9 mouse cellular contexts compared by ENCODE assay signal in the genomic region with DNA sequence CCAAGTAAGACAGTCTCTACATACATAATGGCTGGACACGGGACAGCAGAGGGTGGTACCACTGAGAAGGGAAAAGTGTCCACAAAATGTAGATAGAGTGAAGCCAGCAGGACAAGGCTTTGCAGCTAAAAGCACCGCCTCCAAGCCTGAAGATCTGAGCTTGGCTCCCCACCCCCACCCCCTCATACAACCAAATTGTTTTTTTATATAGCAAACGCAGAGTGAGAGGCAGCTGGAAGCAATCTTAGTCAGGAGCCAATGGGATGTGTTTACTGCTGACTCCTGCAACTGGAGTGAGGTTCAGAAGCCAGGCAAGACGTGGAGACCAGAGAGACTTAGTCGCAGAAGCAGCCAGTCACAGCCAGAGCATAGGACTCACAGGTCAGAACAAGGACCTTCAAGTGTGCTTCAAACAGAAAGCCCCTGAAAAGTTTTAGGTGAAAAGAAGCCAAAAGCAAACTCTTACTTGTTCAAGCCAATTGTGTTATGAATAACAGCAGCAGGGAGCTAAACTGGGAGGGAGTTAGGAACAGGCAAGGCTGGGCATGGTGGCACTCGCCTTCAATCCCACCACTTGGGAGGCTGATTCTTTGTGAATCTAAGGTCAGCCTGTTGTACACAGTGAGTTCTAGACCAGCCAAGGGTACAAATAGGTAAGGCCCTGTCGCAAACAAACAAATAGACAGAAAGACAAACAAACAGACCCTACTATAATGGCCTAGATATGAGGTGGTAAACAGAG. TPM values are rescaled to one million over a fixed set of nuclear protein-coding genes. Genes with fewer than 3 reads are reported as not detected.
DNase-seq lines count a peak whose midpoint lies in the region; ATAC-seq lines count a peak whose summit lies in the region.
"Had no signal": no experiment of that assay in that cellular context is flagged by ENCODE, and none has a peak within 500 bp of the region (broad histone marks: within the 10 kb centered on the region; RNA-seq: fewer than 3 reads in every experiment).

No protein-coding gene starts in this region.

- no peaks in the 10 kb centered on the region for H3K36me3 ChIP-seq in embryonic facial prominence, embryonic 11.5 days (replicated peaks; ENCODE audit: control insufficient read depth, insufficient read depth, low read depth, low read length)
- H3K36me3 ChIP-seq: liver, embryonic 15.5 days had no signal

- intact Hi-C loops in heart, postnatal 14 days (cut with DNase I) = no loop called here
- intact Hi-C loops in left cerebral cortex, postnatal 25 days (cut with DNase I) = no loop called here

- no peaks in the 10 kb centered on the region for H3K4me1 ChIP-seq in embryonic facial prominence, embryonic 11.5 days (ENCODE audit: control insufficient read depth, insufficient read depth, low read length)
- H3K4me1 ChIP-seq: forebrain, embryonic 15.5 days; liver, embryonic 15.5 days had no signal

- H3K27ac ChIP-seq in embryonic facial prominence, embryonic 11.5 days (replicated peaks; ENCODE audit: low read depth, low read length) = peak overlapping the region; percentile 68
- H3K27ac ChIP-seq: forebrain, embryonic 15.5 days; liver, embryonic 15.5 days had no signal

- no peak overlapping the region for H3K4me2 ChIP-seq in embryonic facial prominence, embryonic 11.5 days (ENCODE audit: low read depth, low read length)
- H3K4me2 ChIP-seq: forebrain, embryonic 15.5 days; liver, embryonic 15.5 days had no signal

- 45% methylated on average over 7 of the region's 7 CpGs for WGBS in embryonic facial prominence, embryonic 11.5 days

- DNase-seq in brain, adult 2 months (ENCODE audit: low read depth, low spot score) = peak; percentile 45
- DNase-seq in embryonic facial prominence, embryonic 11.5 days (ENCODE audit: low spot score) = peak; percentile 84
- peak; percentile 25 to 51 for DNase-seq in heart, postnatal 14 days
- DNase-seq in lung, postnatal 10 days = peak; percentile 73
- no peak for DNase-seq in left cerebral cortex, postnatal 25 days (ENCODE audit: low spot score in 2 of 2)
- no peak for DNase-seq in natural killer cell, adult 2 months (ENCODE audit: low spot score in 2 of 2)
- no peak for DNase-seq in ovary, adult 18-20 months (ENCODE audit: low spot score)

- no peaks in the 10 kb centered on the region for H3K9me3 ChIP-seq in embryonic facial prominence, embryonic 11.5 days (replicated peaks; ENCODE audit: control insufficient read depth, low read length)
- H3K9me3 ChIP-seq: forebrain, embryonic 15.5 days; liver, embryonic 15.5 days had no signal

- H3K4me3 ChIP-seq in embryonic facial prominence, embryonic 11.5 days (ENCODE audit: low read depth, low read length) = no peak overlapping the region
- H3K4me3 ChIP-seq: forebrain, embryonic 15.5 days; liver, embryonic 15.5 days had no signal

- ATAC-seq in embryonic facial prominence, embryonic 11.5 days (replicated peaks; ENCODE audit: insufficient number of reproducible peaks, low FRiP score, low TSS enrichment, low read depth) = peak; percentile 87
- ATAC-seq: forebrain, embryonic 15.5 days had no signal

- H3K9ac ChIP-seq in embryonic facial prominence, embryonic 11.5 days (replicated peaks; ENCODE audit: low read length) = no peak overlapping the region
- H3K9ac ChIP-seq: forebrain, embryonic 15.5 days; liver, embryonic 15.5 days had no signal

- no peaks in the 10 kb centered on the region for H3K27me3 ChIP-seq in embryonic facial prominence, embryonic 11.5 days (ENCODE audit: control insufficient read depth, insufficient read depth, low read length)
- H3K27me3 ChIP-seq: forebrain, embryonic 15.5 days; liver, embryonic 15.5 days had no signal

RNA-seq across cellular contexts. Expression of gene Ugdh, which starts 21.5 kb away (rescaled TPM):
- 104 and 112 TPM in 2 replicates for polyA plus RNA-seq in embryonic facial prominence, embryonic 11.5 days (2014; fragmentation: Nextera tagmentation; extraction: Ambion mirVana)
- 10 to 100 TPM; 23.2 to 25.1 TPM for total RNA-seq in heart, postnatal 14 days (2021)
- 10 to 100 TPM; 23.9 to 29.7 TPM for total RNA-seq in left cerebral cortex, postnatal 25 days (2021)

RNA-seq across cellular contexts. Expression of gene Gm43552, which starts 35.4 kb away (rescaled TPM):
- not detected in 2 replicates for polyA plus RNA-seq in embryonic facial prominence, embryonic 11.5 days (2014; fragmentation: Nextera tagmentation; extraction: Ambion mirVana)
- 1 to 10 TPM in 1 of 2 experiments, not detected in 1; 1.3 TPM for total RNA-seq in heart, postnatal 14 days (2021)
- total RNA-seq in left cerebral cortex, postnatal 25 days (2021) = not detected
- polyA plus RNA-seq: forebrain, embryonic 15.5 days; liver, embryonic 15.5 days had no signal

Comparison
In these comparisons a context has a peak if more than half of its experiments do, and no peak if none do; other contexts are left out.
1. DNase-seq: peak in brain, adult 2 months (single experiment), embryonic facial prominence, embryonic 11.5 days (single experiment), heart, postnatal 14 days (2 of 2) and lung, postnatal 10 days (single experiment); none in left cerebral cortex, postnatal 25 days (0 of 2), natural killer cell, adult 2 months (0 of 2) and ovary, adult 18-20 months (single experiment).